Mouse (Mus musculus) brain, adult 10 weeks (tissue): ENCODE results near the gene Isx. TPM values are rescaled to one million over a fixed set of nuclear protein-coding genes. Genes with fewer than 3 reads are reported as not detected.

Source experiments
- polyA plus RNA-seq: library from polyadenylated mRNA; stranded (reverse); fragments of 350-450 nt; fragmentation: Illumina TruSeq; extraction: RNeasy Lipid Tissue Mini Kit (QIAGEN cat#74804); gene quantifications from one replicate; pipeline ENCODE4 v1.2.3, GENCODE M21; 2015; ENCODE audit warnings: low read depth, low replicate concordance

The Isx gene
- not detected for polyA plus RNA-seq

GRCm38 (mm10) chr8:74872940-74873339, at the start of gene Isx:
Gene Isx (plus strand): TSS chr8:74873173.

Other genes starting within 250 kb of the Isx start
- gene Hmgxb4, start 120.2 kb downstream of the Isx start, polyA plus RNA-seq: 15.4 TPM
- 35.3 TPM for gene Tom1, start 160.5 kb downstream of the Isx start, polyA plus RNA-seq
- gene Hmox1, start 220.4 kb downstream of the Isx start, polyA plus RNA-seq: 7.3 TPM
- 5.5 TPM for gene Mcm5, start 236.4 kb downstream of the Isx start, polyA plus RNA-seq